In genomic region chr17:35379729-35380451, GRCm38 (mm10) we compare ENCODE assay signal across 8 mouse cellular contexts. TPM values are rescaled to one million over a fixed set of nuclear protein-coding genes. Genes with fewer than 3 reads are reported as not detected.
DNase-seq lines count a peak whose midpoint lies in the region; ATAC-seq lines count a peak whose summit lies in the region.

No protein-coding gene starts in this region.

- under 1% methylated on average over 68 of the region's 70 CpGs for WGBS in lung, embryonic 15.5 days
- 1% methylated on average over 64 of the region's 70 CpGs for WGBS in neural tube, embryonic 15.5 days

- H3K4me1 ChIP-seq in lung, embryonic 15.5 days: peaks cover 5% of the 10 kb centered on the region
- peaks cover 13% of the 10 kb centered on the region for H3K4me1 ChIP-seq in neural tube, embryonic 15.5 days

- peak overlapping the region; percentile 51 for H3K9ac ChIP-seq in lung, embryonic 15.5 days
- peak overlapping the region; percentile 43; the same call in 1 of the 2 replicates for H3K9ac ChIP-seq in neural tube, embryonic 15.5 days (replicated peaks)

- H3K4me2 ChIP-seq in lung, embryonic 15.5 days: peak overlapping the region; percentile 95
- H3K4me2 ChIP-seq in neural tube, embryonic 15.5 days: peak overlapping the region; percentile 98

- no peaks in the 10 kb centered on the region; the same call in 1 of the 2 replicates for H3K9me3 ChIP-seq in lung, embryonic 15.5 days
- H3K9me3 ChIP-seq in neural tube, embryonic 15.5 days (replicated peaks): 0 out of 2 replicates have a peak, but pooled peaks cover 2% of the 10 kb centered on the region

- peaks cover 12% of the 10 kb centered on the region for H3K27me3 ChIP-seq in lung, embryonic 15.5 days
- no peaks in the 10 kb centered on the region for H3K27me3 ChIP-seq in neural tube, embryonic 15.5 days (replicated peaks)

- peak; percentile 9 to 24 for DNase-seq in cerebellum, postnatal 14 days
- DNase-seq in cerebellum, adult 11 months: no peak
- DNase-seq in c-Kit-positive CD71-positive TER-119-positive erythroid progenitor cells, embryonic 14.5 days (ENCODE audit: low spot score): peak; percentile 26
- DNase-seq in heart, adult 18-20 months: peak; percentile 57 to 63
- DNase-seq in kidney, adult 18-20 months: peak; percentile 62
- peak; percentile 40 for DNase-seq in urinary bladder, adult 2 months (ENCODE audit: low spot score)

- peak; percentile 62; the same call in 1 of the 2 replicates for ATAC-seq in lung, embryonic 15.5 days (ENCODE audit: borderline replicate concordance, extremely low read depth, low FRiP score, low TSS enrichment)
- ATAC-seq in neural tube, embryonic 15.5 days (ENCODE audit: low FRiP score): peak; percentile 8; the same call in 1 of the 2 replicates

- peak overlapping the region; percentile 58 for H3K4me3 ChIP-seq in lung, embryonic 15.5 days
- H3K4me3 ChIP-seq in neural tube, embryonic 15.5 days (replicated peaks): peak overlapping the region; percentile 54

- H3K36me3 ChIP-seq in lung, embryonic 15.5 days: no peaks in the 10 kb centered on the region
- no peaks in the 10 kb centered on the region for H3K36me3 ChIP-seq in neural tube, embryonic 15.5 days

- H3K27ac ChIP-seq in lung, embryonic 15.5 days: 0 out of 2 replicates have a peak overlapping the region, but pooled peaks have one; percentile 1
- H3K27ac ChIP-seq in neural tube, embryonic 15.5 days (replicated peaks): no peak overlapping the region

RNA-seq across cellular contexts. Expression of gene H2-Q4, which starts 0.5 kb away (rescaled TPM):
- total RNA-seq in heart, adult 18-20 months (2021): 10 to 100 TPM; 18.7 to 54.0 TPM
- polyA plus RNA-seq in lung, embryonic 15.5 days (2015; fragmentation: Nextera tagmentation; extraction: Ambion mirVana): 6.3 and 7.6 TPM in 2 replicates
- 1.7 and 3.7 TPM in 2 replicates for polyA plus RNA-seq in neural tube, embryonic 15.5 days (2015; fragmentation: Nextera tagmentation; extraction: Ambion mirVana)
- polyA plus RNA-seq in urinary bladder, adult 2 months (2012; rRNA removed): 69.6 and 78.7 TPM in 2 replicates

RNA-seq across cellular contexts. Expression of gene H2-Q2, which starts 37.8 kb away (rescaled TPM):
- 1 to 10 TPM; 1.7 TPM for total RNA-seq in heart, adult 18-20 months (2021)
- 6.6 and 7.1 TPM in 2 replicates for polyA plus RNA-seq in lung, embryonic 15.5 days (2015; fragmentation: Nextera tagmentation; extraction: Ambion mirVana)
- 3.1 and 3.9 TPM in 2 replicates for polyA plus RNA-seq in neural tube, embryonic 15.5 days (2015; fragmentation: Nextera tagmentation; extraction: Ambion mirVana)
- polyA plus RNA-seq in urinary bladder, adult 2 months (2012; rRNA removed): 3.0 and 3.4 TPM in 2 replicates

RNA-seq across cellular contexts. Expression of gene H2-Q6, which starts 44.8 kb away (rescaled TPM):
- total RNA-seq in heart, adult 18-20 months (2021): 10 to 100 TPM in 1 of 2 experiments, 1 to 10 TPM in 1; 6.8 to 30.2 TPM
- polyA plus RNA-seq in lung, embryonic 15.5 days (2015; fragmentation: Nextera tagmentation; extraction: Ambion mirVana): 0.76 and 1.1 TPM in 2 replicates
- polyA plus RNA-seq in neural tube, embryonic 15.5 days (2015; fragmentation: Nextera tagmentation; extraction: Ambion mirVana): 0.95 and 3.7 TPM in 2 replicates
- polyA plus RNA-seq in urinary bladder, adult 2 months (2012; rRNA removed): 31.9 and 38.8 TPM in 2 replicates

RNA-seq across cellular contexts. Expression of gene H2-Q7, which starts 59.1 kb away (rescaled TPM):
- 10 to 100 TPM in 1 of 2 experiments, 1 to 10 TPM in 1; 7.4 to 21.5 TPM for total RNA-seq in heart, adult 18-20 months (2021)
- 6.9 and 8.3 TPM in 2 replicates for polyA plus RNA-seq in lung, embryonic 15.5 days (2015; fragmentation: Nextera tagmentation; extraction: Ambion mirVana)
- 5.6 and 12.6 TPM in 2 replicates for polyA plus RNA-seq in neural tube, embryonic 15.5 days (2015; fragmentation: Nextera tagmentation; extraction: Ambion mirVana)
- polyA plus RNA-seq in urinary bladder, adult 2 months (2012; rRNA removed): 56.1 and 64.7 TPM in 2 replicates

RNA-seq across cellular contexts. Expression of gene H2-Q1, which starts 59.7 kb away (rescaled TPM):
- total RNA-seq in heart, adult 18-20 months (2021): 1 to 10 TPM; 2.6 to 3.9 TPM
- polyA plus RNA-seq in lung, embryonic 15.5 days (2015; fragmentation: Nextera tagmentation; extraction: Ambion mirVana): 0.20 and 0.24 TPM in 2 replicates
- 0.09 and 0.14 TPM in 2 replicates for polyA plus RNA-seq in neural tube, embryonic 15.5 days (2015; fragmentation: Nextera tagmentation; extraction: Ambion mirVana)
- polyA plus RNA-seq in urinary bladder, adult 2 months (2012; rRNA removed): 0.19 TPM in 2 replicates
